Mouse (Mus musculus) testis, adult 2 months (tissue): ENCODE measurements at regions not wholly inside any gene's neighbourhood (a gene's known extent, or its start where the extent isn't known, plus 50 kb on each side); places are given as distances from the start of the nearest gene placed in this dataset.

Source experiments
- H3K27ac ChIP-seq: fragments of 200-500 bp; 2 replicates; pipeline ENCODE4 v1.5.1; 2012; ENCODE audit warnings: low read depth, low read length; ENCODE audit not compliant: control insufficient read depth, insufficient read depth
- H3K27me3 ChIP-seq: fragments of 200-500 bp; 2 replicates; pipeline ENCODE4 v1.6.1; 2012; ENCODE audit warnings: mild to moderate bottlenecking, low read length, moderate library complexity; ENCODE audit not compliant: control insufficient read depth, insufficient read depth
- H3K36me3 ChIP-seq: fragments of 200-500 bp; 2 replicates; pipeline ENCODE4 v1.6.1; 2012; ENCODE audit warnings: mild to moderate bottlenecking, low read length; ENCODE audit not compliant: control insufficient read depth, insufficient read depth
- H3K4me1 ChIP-seq: fragments of 200-500 bp; 2 replicates; pipeline ENCODE4 v1.6.1; 2012; ENCODE audit warnings: low read length; ENCODE audit not compliant: control insufficient read depth, insufficient read depth
- H3K4me3 ChIP-seq: fragments of 200-500 bp; 2 replicates; pipeline ENCODE4 v1.5.1; 2012; ENCODE audit warnings: low read depth, mild to moderate bottlenecking, low read length, moderate library complexity, mixed read lengths; ENCODE audit not compliant: control insufficient read depth
- CTCF ChIP-seq: fragments of 200-500 bp; IDR thresholded peaks from 2 replicates; pipeline ENCODE4 v1.5.1; 2012; ENCODE audit warnings: low read depth, mild to moderate bottlenecking, inconsistent platforms, low read length, moderate library complexity; ENCODE audit not compliant: control insufficient read depth, insufficient read depth, insufficient replicate concordance
- POLR2A ChIP-seq: fragments of 200-500 bp; IDR thresholded peaks from 2 replicates; pipeline ENCODE4 v1.6.1; 2012; ENCODE audit warnings: low read depth, mild to moderate bottlenecking, inconsistent platforms, low read length, moderate library complexity; ENCODE audit not compliant: control insufficient read depth

DNA sequence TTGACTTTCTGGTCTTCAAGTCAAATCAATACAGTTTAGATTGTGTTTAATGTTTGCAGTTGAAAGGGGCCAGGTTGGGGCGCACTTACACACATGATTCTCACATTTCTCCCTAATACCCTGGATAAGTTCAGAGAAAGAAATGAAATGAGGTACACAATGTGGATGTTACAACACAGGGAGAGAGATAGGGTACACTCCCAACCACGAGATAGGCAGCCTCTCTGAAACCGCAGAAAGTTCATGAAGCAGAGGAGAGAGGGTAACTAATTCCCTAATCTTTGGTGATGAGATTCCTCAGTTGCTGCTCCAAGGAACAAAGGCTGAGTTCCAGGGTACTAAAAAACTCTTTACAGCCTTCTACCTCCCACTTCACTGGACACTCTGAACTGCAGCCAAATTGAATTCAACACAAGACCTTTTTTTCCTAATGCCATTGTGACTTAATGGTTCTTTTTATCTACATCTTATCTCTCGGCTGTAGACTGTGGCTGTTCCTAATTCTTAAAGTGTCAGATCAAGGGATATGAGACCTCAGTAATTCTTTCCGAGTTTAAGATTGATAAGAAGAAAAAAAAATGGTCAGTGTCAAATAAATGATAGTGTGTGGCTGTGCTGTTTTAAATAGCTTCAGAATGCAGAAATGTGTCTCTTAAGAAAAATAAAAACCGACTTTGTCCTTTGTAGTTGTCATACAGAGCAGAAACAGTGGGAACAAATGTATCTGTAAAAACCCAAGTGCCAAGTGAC is 193.8 kb upstream of the Atp2b1 start:
- no peaks in the 10 kb centered on the region for H3K4me1 ChIP-seq
- no peak overlapping the region for H3K4me3 ChIP-seq
- H3K27ac ChIP-seq = no peak overlapping the region
- no peaks in the 10 kb centered on the region for H3K27me3 ChIP-seq
- TF ChIP-seq POLR2A = no peak
- TF ChIP-seq CTCF = no peak
- no peaks in the 10 kb centered on the region for H3K36me3 ChIP-seq

GRCm38 (mm10) chr10:98725110-98725509 is 189.1 kb upstream of the Atp2b1 start:
- Histone ChIP-seq H3K27me3 (no peaks in the 10 kb centered on the region), H3K27ac (no peak overlapping the region), H3K4me1 (no peaks in the 10 kb centered on the region), H3K36me3 (no peaks in the 10 kb centered on the region), H3K4me3 (no peak overlapping the region)
- TF ChIP-seq CTCF (no peak), POLR2A (no peak)

- TF ChIP-seq CTCF = no peak
- no peak for TF ChIP-seq POLR2A
- Histone ChIP-seq H3K4me1 (no peaks in the 10 kb centered on the region), H3K27ac (no peak overlapping the region), H3K4me3 (no peak overlapping the region), H3K36me3 (no peaks in the 10 kb centered on the region), H3K27me3 (no peaks in the 10 kb centered on the region)
Measured at GRCm38 (mm10) chr10:98727130-98727529, 187.1 kb upstream of the Atp2b1 start.

- Histone ChIP-seq H3K4me3 (no peak overlapping the region), H3K27ac (no peak overlapping the region), H3K4me1 (no peaks in the 10 kb centered on the region), H3K36me3 (no peaks in the 10 kb centered on the region), H3K27me3 (no peaks in the 10 kb centered on the region)
- no peak for TF ChIP-seq CTCF
- TF ChIP-seq POLR2A = no peak
Measured at GRCm38 (mm10) chr10:98728396-98729030, 185.7 kb upstream of the Atp2b1 start.

DNA sequence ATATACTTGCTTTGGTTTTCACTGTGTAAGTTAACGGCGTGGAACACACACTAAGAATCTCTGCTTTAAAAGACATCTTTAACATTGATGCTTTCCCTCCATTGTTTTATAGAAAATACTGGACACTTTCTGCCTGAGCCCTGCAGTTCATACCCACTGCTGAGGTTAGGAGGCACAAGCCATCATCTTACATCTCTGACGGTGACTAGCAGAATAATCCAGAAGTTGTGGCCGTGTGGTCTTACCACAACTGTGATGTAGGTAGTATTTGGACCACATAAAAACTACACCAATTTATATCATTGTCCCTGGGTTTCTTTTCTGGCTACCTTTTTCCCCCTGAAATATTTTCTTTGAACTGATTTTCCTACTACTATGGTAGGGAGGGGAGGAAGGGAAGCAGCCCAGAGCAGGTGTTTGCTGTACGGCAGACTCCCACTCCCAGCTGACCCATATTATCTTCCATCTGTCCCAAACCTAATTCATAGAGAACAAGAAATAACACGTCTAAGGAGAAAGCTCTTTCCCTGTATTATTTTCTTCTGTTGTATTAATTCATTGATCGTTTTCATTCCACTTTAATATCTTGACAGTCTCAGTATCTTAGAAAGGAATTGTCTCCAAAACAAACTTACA is 180.1 kb upstream of the Atp2b1 start:
- Histone ChIP-seq H3K4me3 (no peak overlapping the region), H3K36me3 (no peaks in the 10 kb centered on the region), H3K4me1 (no peaks in the 10 kb centered on the region), H3K27ac (no peak overlapping the region), H3K27me3 (no peaks in the 10 kb centered on the region)
- TF ChIP-seq CTCF (no peak), POLR2A (no peak)

GRCm38 (mm10) chr10:98740507-98741147 is 173.6 kb upstream of the Atp2b1 start:
- H3K36me3 ChIP-seq = no peaks in the 10 kb centered on the region
- no peak overlapping the region for H3K4me3 ChIP-seq
- no peaks in the 10 kb centered on the region for H3K27me3 ChIP-seq
- peaks cover 2% of the 10 kb centered on the region; the same call in 1 of the 2 replicates for H3K4me1 ChIP-seq
- H3K27ac ChIP-seq = no peak overlapping the region
- TF ChIP-seq CTCF (no peak), POLR2A (no peak)

DNA sequence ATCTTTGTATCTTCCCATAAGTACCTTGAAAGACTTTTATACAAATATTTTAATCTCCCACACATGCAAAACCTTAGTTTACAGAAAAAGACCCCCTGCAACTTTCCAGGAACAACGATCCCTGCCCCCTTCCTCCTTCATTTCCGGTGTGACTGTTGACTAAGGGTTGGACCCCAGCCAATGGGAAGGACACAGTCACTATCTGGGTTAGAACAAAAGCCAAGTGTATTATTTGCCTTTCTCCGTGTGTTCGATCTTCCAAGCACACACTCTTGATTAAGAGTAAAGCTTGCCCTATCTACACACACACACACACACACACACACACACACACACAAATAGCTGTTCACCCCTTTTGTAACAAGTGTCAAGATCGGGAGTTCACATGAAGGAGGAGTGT is 172.8 kb upstream of the Atp2b1 start:
- Histone ChIP-seq H3K27me3 (no peaks in the 10 kb centered on the region), H3K27ac (no peak overlapping the region), H3K4me1 (peaks cover 2% of the 10 kb centered on the region; the same call in 1 of the 2 replicates), H3K4me3 (no peak overlapping the region), H3K36me3 (no peaks in the 10 kb centered on the region)
- TF ChIP-seq POLR2A (no peak), CTCF (no peak)
